Mouse (Mus musculus): ENCODE measurements around the gene Ybx3.

- TF ChIP-seq CTCF (IDR thresholded peaks at IDR 0.05; ENCODE audit: extremely low read depth, insufficient read depth, low read length) (peak; percentile 50; the same call in 1 of the 2 replicates), POLR2A (IDR thresholded peaks at IDR 0.05; ENCODE audit: extremely low read depth, insufficient read depth, low read length) (no peak)
Measured at GRCm38 (mm10) chr6:131421572-131421971, 33.3 kb upstream of the Ybx3 start.
